Mouse (Mus musculus): ENCODE data around the gene Gm49673. TPM values are rescaled to one million over a fixed set of nuclear protein-coding genes. Genes with fewer than 3 reads are reported as not detected.
A peak's percentile ranks its signal among the peaks of the same experiment; 100 is the strongest.
"Not testable (repeated sequence)": the region's sequence is repeated elsewhere in the genome, so short reads cannot be mapped to it uniquely, and the experiment has no call there.

Gm49673 gene
- total and polyA plus RNA-seq, 2 experiments from 2014 or later: 0.35 to 6.0 TPM

GRCm38 (mm10) chr17:8092537-8093526, 54.8 kb downstream of the Gm49673 start:
- not testable (repeated sequence) for ATAC-seq; H3K4me1 ChIP-seq (ENCODE audit: insufficient read depth, low read length); H3K9ac ChIP-seq (replicated peaks; ENCODE audit: low read length); H3K9me3 ChIP-seq (ENCODE audit: low read length); H3K36me3 ChIP-seq (ENCODE audit: insufficient read depth, low read length); DNase-seq (ENCODE audit: low spot score); H3K4me3 ChIP-seq (ENCODE audit: low read length); H3K27me3 ChIP-seq (ENCODE audit: insufficient read depth, low read length); H3K27ac ChIP-seq; H3K4me2 ChIP-seq (ENCODE audit: low read depth, low read length)
- WGBS: 63% methylated on average over 3 of the region's 18 CpGs

- not testable (repeated sequence) for ATAC-seq; H3K27me3 ChIP-seq (ENCODE audit: insufficient read depth, low read length); H3K4me2 ChIP-seq (ENCODE audit: low read depth, low read length); H3K9me3 ChIP-seq (ENCODE audit: low read length); H3K27ac ChIP-seq; H3K36me3 ChIP-seq (ENCODE audit: insufficient read depth, low read length); H3K4me1 ChIP-seq (ENCODE audit: insufficient read depth, low read length); DNase-seq (ENCODE audit: low spot score); H3K9ac ChIP-seq (replicated peaks; ENCODE audit: low read length); H3K4me3 ChIP-seq (ENCODE audit: low read length)
- 90% methylated on average over 14 of the region's 14 CpGs for WGBS
Observed at GRCm38 (mm10) chr17:8091320-8091719, 56.3 kb downstream of the Gm49673 start.

- H3K27ac ChIP-seq; DNase-seq (ENCODE audit: low spot score): not testable (repeated sequence)
Observed at GRCm38 (mm10) chr17:8069847-8070246, 77.7 kb downstream of the Gm49673 start.

GRCm38 (mm10) chr17:8056637-8057138, 90.9 kb downstream of the Gm49673 start:
- not testable (repeated sequence) for H3K27me3 ChIP-seq (ENCODE audit: insufficient read depth, low read length); H3K9ac ChIP-seq (replicated peaks; ENCODE audit: low read length); H3K27ac ChIP-seq; H3K4me1 ChIP-seq (ENCODE audit: insufficient read depth, low read length); H3K4me3 ChIP-seq (ENCODE audit: low read length); ATAC-seq; H3K36me3 ChIP-seq (ENCODE audit: insufficient read depth, low read length); H3K4me2 ChIP-seq (ENCODE audit: low read depth, low read length); H3K9me3 ChIP-seq (ENCODE audit: low read length)
- WGBS: 29% methylated on average over 2 of the region's 3 CpGs
- peak; percentile 18 for DNase-seq (ENCODE audit: low spot score)

More at GRCm38 (mm10) chr17:8069847-8070246, 77.7 kb downstream of the Gm49673 start:
- not testable (repeated sequence) for H3K27me3 ChIP-seq (ENCODE audit: insufficient read depth, low read length); H3K9me3 ChIP-seq (ENCODE audit: low read length); H3K9ac ChIP-seq (replicated peaks; ENCODE audit: low read length); H3K4me3 ChIP-seq (ENCODE audit: low read length); H3K4me1 ChIP-seq (ENCODE audit: insufficient read depth, low read length); H3K4me2 ChIP-seq (ENCODE audit: low read depth, low read length); ATAC-seq; H3K36me3 ChIP-seq (ENCODE audit: insufficient read depth, low read length)
- 35% methylated on average over 1 of the region's 2 CpGs for WGBS

- H3K9ac ChIP-seq (replicated peaks; ENCODE audit: low read length); H3K9me3 ChIP-seq (ENCODE audit: low read length); H3K27me3 ChIP-seq (ENCODE audit: insufficient read depth, low read length); H3K4me2 ChIP-seq (ENCODE audit: low read depth, low read length); H3K36me3 ChIP-seq (ENCODE audit: insufficient read depth, low read length); H3K4me1 ChIP-seq (ENCODE audit: insufficient read depth, low read length); H3K4me3 ChIP-seq (ENCODE audit: low read length); H3K27ac ChIP-seq; ATAC-seq: not testable (repeated sequence)
- peak; percentile 7 for DNase-seq (ENCODE audit: low spot score)
- WGBS: 35% methylated on average over 5 of the region's 6 CpGs
Observed at GRCm38 (mm10) chr17:8055919-8056589, 91.5 kb downstream of the Gm49673 start.

GRCm38 (mm10) chr17:8051247-8051646, 96.3 kb downstream of the Gm49673 start:
- not testable (repeated sequence) for H3K4me2 ChIP-seq (ENCODE audit: low read depth, low read length); H3K27me3 ChIP-seq (ENCODE audit: insufficient read depth, low read length); H3K36me3 ChIP-seq (ENCODE audit: insufficient read depth, low read length); H3K9ac ChIP-seq (replicated peaks; ENCODE audit: low read length); H3K4me1 ChIP-seq (ENCODE audit: insufficient read depth, low read length); H3K27ac ChIP-seq; H3K9me3 ChIP-seq (ENCODE audit: low read length); H3K4me3 ChIP-seq (ENCODE audit: low read length)
- ATAC-seq (peak; percentile 74), DNase-seq (ENCODE audit: low spot score) (peak; percentile 10)
- peak; percentile 70 for TF ChIP-seq CTCF (IDR thresholded peaks at IDR 0.05; ENCODE audit: low read depth)
- WGBS: 27% methylated on average over 3 of the region's 3 CpGs

- H3K4me2 ChIP-seq (ENCODE audit: low read depth, low read length); H3K4me3 ChIP-seq (ENCODE audit: low read length); DNase-seq (ENCODE audit: low spot score); H3K27ac ChIP-seq; H3K27me3 ChIP-seq (ENCODE audit: insufficient read depth, low read length); ATAC-seq; H3K36me3 ChIP-seq (ENCODE audit: insufficient read depth, low read length); H3K9ac ChIP-seq (replicated peaks; ENCODE audit: low read length); H3K4me1 ChIP-seq (ENCODE audit: insufficient read depth, low read length); H3K9me3 ChIP-seq (ENCODE audit: low read length): not testable (repeated sequence)
- 88% methylated on average over 5 of the region's 6 CpGs for WGBS
Observed at GRCm38 (mm10) chr17:8050218-8050617, 97.4 kb downstream of the Gm49673 start.
